Mouse (Mus musculus) midbrain, embryonic 13.5 days (tissue): ENCODE measurements around the gene Gna14. TPM values are rescaled to one million over a fixed set of nuclear protein-coding genes. Genes with fewer than 3 reads are reported as not detected.

ENCODE experiments used
- ATAC-seq: fragments of 200-750 bp; cut with Nextera tagmentation; 2 replicates; pipeline ENCODE4 v1.8.0; 2017; ENCODE audit warnings: mild to moderate bottlenecking, moderate TSS enrichment, moderate library complexity
- H3K27ac ChIP-seq: fragments of 300-500 bp; sonication (generic); 2 replicates; pipeline ENCODE4 v1.5.1; 2015; ENCODE audit warnings: inconsistent platforms, mild to moderate bottlenecking, moderate library complexity
- H3K27me3 ChIP-seq: fragments of 300-500 bp; sonication (generic); 2 replicates; pipeline ENCODE4 v1.6.1; 2015; ENCODE audit warnings: mild to moderate bottlenecking, inconsistent platforms
- H3K36me3 ChIP-seq: fragments of 300-500 bp; sonication (generic); 2 replicates; pipeline ENCODE4 v1.6.1; 2015; ENCODE audit warnings: mild to moderate bottlenecking, inconsistent platforms
- H3K4me1 ChIP-seq: fragments of 300-500 bp; sonication (generic); replicated peaks from 2 replicates; pipeline ENCODE4 v1.6.1; 2015; ENCODE audit warnings: inconsistent platforms
- H3K4me2 ChIP-seq: fragments of 300-500 bp; sonication (generic); replicated peaks from 2 replicates; pipeline ENCODE4 v1.6.1; 2015; ENCODE audit warnings: moderate library complexity, mild to moderate bottlenecking, inconsistent platforms
- H3K4me3 ChIP-seq: fragments of 300-500 bp; sonication (generic); replicated peaks from 2 replicates; pipeline ENCODE4 v1.5.1; 2015; ENCODE audit warnings: mild to moderate bottlenecking, inconsistent platforms
- H3K9ac ChIP-seq: fragments of 300-500 bp; sonication (generic); replicated peaks from 2 replicates; pipeline ENCODE4 v1.6.1; 2015; ENCODE audit warnings: mild to moderate bottlenecking, inconsistent platforms
- H3K9me3 ChIP-seq: fragments of 300-500 bp; sonication (generic); 2 replicates; pipeline ENCODE4 v1.6.1; 2016; ENCODE audit warnings: mild to moderate bottlenecking, inconsistent platforms
- WGBS: fragments of 180-500 bp; shearing (Covaris S2); methylation state at CpG from one replicate; pipeline ENCODE4 v1.1.7; 2015; 5-methylcytosine and 5-hydroxymethylcytosine counted together
- polyA plus RNA-seq: library from polyadenylated mRNA; unstranded; fragments of >200 nt; fragmentation: Nextera tagmentation; extraction: Ambion mirVana; gene quantifications from 2 replicates; pipeline ENCODE4 v1.2.1, GENCODE M21; 2015

Gna14 gene
- polyA plus RNA-seq, 1 experiment from 2014 or later, result 0.51 TPM

- Histone ChIP-seq H3K4me2 (0 out of 2 replicates have a peak overlapping the region, but pooled peaks have one; percentile 70), H3K27ac (no peak overlapping the region), H3K27me3 (peaks cover 49% of the 10 kb centered on the region), H3K9ac (no peak overlapping the region), H3K4me1 (peaks cover 19% of the 10 kb centered on the region), H3K36me3 (no peaks in the 10 kb centered on the region), H3K9me3 (no peaks in the 10 kb centered on the region), H3K4me3 (peak overlapping the region; percentile 44)
- no peak for ATAC-seq
- WGBS, result 14% methylated on average over 4 of the region's 4 CpGs
Measured at GRCm38 (mm10) chr19:16437170-16437483, 1.6 kb downstream of the Gna14 start.

DNA sequence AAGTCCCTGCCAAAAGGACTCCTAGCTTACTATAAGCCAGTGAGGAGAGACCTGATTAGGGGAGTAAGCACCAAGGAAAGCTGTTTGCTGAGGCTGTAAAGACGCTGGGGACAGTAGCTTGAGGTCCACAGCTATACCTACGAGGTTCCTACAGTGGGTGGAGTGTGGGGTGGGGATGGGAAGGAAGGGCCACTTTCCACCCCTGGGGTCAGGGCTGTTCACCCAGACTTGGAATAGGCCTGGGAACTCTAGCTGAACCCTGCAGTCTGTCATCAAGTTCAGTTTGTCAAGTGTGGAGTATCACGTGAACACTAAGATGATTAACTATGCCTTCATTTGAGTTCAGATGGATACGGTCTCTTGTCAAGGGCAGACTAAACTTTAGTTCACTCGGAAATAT, 2.3 kb downstream of the Gna14 start:
- H3K4me3 ChIP-seq, result no peak overlapping the region
- H3K36me3 ChIP-seq, result no peaks in the 10 kb centered on the region
- no peak overlapping the region for H3K4me2 ChIP-seq
- peaks cover 49% of the 10 kb centered on the region for H3K27me3 ChIP-seq
- 49% methylated on average over 5 of the region's 5 CpGs for WGBS
- ATAC-seq, result no peak
- peaks cover 19% of the 10 kb centered on the region for H3K4me1 ChIP-seq
- no peak overlapping the region for H3K27ac ChIP-seq
- no peaks in the 10 kb centered on the region for H3K9me3 ChIP-seq
- no peak overlapping the region for H3K9ac ChIP-seq

DNA sequence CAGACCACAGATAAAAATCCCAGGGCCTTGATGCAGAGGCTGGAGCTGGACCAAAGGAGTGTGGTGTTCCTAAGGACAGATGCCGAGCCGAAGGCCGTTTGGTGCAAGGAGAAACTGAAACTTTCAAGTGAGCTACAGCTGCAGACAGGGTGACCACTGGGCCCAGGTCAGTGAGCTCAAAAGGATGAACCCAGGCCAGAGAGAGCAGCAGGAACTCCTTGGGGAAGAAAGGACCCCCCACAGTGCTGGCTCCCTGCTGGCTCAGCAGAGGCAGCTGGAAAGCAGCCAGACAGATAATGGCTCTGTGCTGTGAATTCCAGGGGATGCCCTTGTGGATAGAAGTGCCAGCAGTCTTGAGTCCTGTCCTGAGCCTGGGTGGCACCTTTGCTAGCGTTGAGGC, 3.7 kb downstream of the Gna14 start:
- no peak overlapping the region for H3K9ac ChIP-seq
- no peaks in the 10 kb centered on the region for H3K36me3 ChIP-seq
- peaks cover 49% of the 10 kb centered on the region for H3K27me3 ChIP-seq
- no peaks in the 10 kb centered on the region for H3K9me3 ChIP-seq
- no peak overlapping the region for H3K4me3 ChIP-seq
- H3K4me1 ChIP-seq, result peaks cover 19% of the 10 kb centered on the region
- 50% methylated on average over 4 of the region's 4 CpGs for WGBS
- H3K4me2 ChIP-seq, result no peak overlapping the region
- ATAC-seq, result no peak
- no peak overlapping the region for H3K27ac ChIP-seq

DNA sequence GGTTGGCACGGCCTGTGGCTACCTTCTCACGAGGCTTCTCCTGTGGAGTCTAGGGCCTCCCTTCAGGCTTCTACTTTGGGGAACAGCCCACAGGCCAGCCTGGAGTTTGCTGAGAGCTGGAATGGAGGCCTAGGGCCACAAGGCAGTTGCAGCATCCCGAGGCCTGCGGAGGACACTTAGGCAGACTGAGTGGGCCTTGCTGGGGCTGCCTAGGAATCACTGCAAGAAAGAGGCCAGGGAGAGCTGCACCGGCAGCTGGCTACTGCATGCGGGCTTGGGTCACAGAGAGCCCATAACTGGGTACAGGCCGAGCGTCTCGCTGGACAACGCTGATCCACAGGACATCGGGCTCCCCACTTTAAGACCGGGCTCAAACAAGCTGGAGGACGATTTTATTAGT, 4.3 kb downstream of the Gna14 start:
- Histone ChIP-seq H3K27ac (no peak overlapping the region), H3K9me3 (no peaks in the 10 kb centered on the region), H3K27me3 (peaks cover 45% of the 10 kb centered on the region), H3K4me2 (no peak overlapping the region), H3K36me3 (no peaks in the 10 kb centered on the region), H3K4me3 (no peak overlapping the region), H3K4me1 (peaks cover 19% of the 10 kb centered on the region), H3K9ac (no peak overlapping the region)
- WGBS, result 61% methylated on average over 13 of the region's 13 CpGs
- ATAC-seq, result no peak

DNA sequence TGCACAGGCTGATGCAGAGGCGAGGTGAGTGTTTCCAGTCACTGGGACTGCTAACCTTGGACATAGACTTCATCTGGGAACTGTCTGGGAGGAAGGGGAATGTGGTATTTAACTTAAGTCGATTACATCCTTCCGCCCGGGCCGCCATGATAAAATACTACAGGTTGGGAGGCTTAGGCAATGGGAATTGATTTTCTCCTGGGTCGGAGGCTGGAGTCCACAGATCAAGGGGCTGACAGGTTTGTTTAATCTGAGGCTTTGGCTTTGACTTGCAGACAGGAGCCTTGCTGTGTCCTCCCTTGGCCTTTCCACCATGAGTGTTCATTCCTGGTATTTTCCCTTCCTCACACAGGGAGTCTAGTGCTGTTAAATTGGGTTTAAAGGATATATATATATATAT, 5.8 kb downstream of the Gna14 start:
- Histone ChIP-seq H3K9ac (no peak overlapping the region), H3K4me2 (no peak overlapping the region), H3K27ac (no peak overlapping the region), H3K4me3 (no peak overlapping the region), H3K4me1 (peaks cover 5% of the 10 kb centered on the region), H3K9me3 (no peaks in the 10 kb centered on the region), H3K36me3 (no peaks in the 10 kb centered on the region), H3K27me3 (peaks cover 31% of the 10 kb centered on the region)
- no peak for ATAC-seq
- 90% methylated on average over 6 of the region's 6 CpGs for WGBS

GRCm38 (mm10) chr19:16443335-16443734, 7.8 kb downstream of the Gna14 start:
- 90% methylated on average over 5 of the region's 5 CpGs for WGBS
- H3K4me3 ChIP-seq, result no peak overlapping the region

DNA sequence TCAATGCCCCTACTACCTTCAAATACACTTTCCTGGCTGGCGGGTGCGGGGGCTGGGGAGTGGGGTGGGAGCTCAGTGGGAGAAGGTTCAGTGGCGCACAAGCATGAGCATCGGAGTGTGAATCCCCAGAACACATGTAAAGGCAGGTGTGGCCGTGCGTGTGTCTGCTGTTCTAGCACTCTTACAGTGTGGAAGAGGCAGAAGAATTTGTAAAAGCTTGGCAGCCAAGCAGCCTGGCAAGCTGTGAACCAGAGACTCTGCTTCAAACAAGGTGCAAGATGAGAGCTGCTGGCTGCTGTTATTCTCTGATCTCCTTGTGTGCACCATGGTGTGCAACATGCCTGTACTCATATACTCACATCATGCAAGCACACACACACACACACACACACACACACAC, 11.1 kb downstream of the Gna14 start:
- no peaks in the 10 kb centered on the region for H3K36me3 ChIP-seq
- WGBS, result 92% methylated on average over 6 of the region's 6 CpGs
- no peaks in the 10 kb centered on the region for H3K4me1 ChIP-seq
- no peak overlapping the region for H3K9ac ChIP-seq
- H3K4me2 ChIP-seq, result no peak overlapping the region
- no peaks in the 10 kb centered on the region for H3K27me3 ChIP-seq
- H3K9me3 ChIP-seq, result no peaks in the 10 kb centered on the region
- ATAC-seq, result no peak
- no peak overlapping the region for H3K4me3 ChIP-seq
- H3K27ac ChIP-seq, result no peak overlapping the region

More at GRCm38 (mm10) chr19:16443335-16443734, 7.8 kb downstream of the Gna14 start:
- Histone ChIP-seq H3K27ac (no peak overlapping the region), H3K9ac (no peak overlapping the region), H3K27me3 (peaks cover 11% of the 10 kb centered on the region), H3K4me1 (no peaks in the 10 kb centered on the region), H3K36me3 (no peaks in the 10 kb centered on the region), H3K9me3 (no peaks in the 10 kb centered on the region), H3K4me2 (no peak overlapping the region)
- ATAC-seq, result no peak

GRCm38 (mm10) chr19:16447832-16448621, 12.5 kb downstream of the Gna14 start:
- Histone ChIP-seq H3K9me3 (no peaks in the 10 kb centered on the region), H3K36me3 (no peaks in the 10 kb centered on the region), H3K27ac (no peak overlapping the region), H3K4me1 (no peaks in the 10 kb centered on the region), H3K9ac (no peak overlapping the region), H3K4me3 (no peak overlapping the region), H3K4me2 (no peak overlapping the region), H3K27me3 (no peaks in the 10 kb centered on the region)
- WGBS, result 82% methylated on average over 6 of the region's 6 CpGs
- no peak for ATAC-seq

DNA sequence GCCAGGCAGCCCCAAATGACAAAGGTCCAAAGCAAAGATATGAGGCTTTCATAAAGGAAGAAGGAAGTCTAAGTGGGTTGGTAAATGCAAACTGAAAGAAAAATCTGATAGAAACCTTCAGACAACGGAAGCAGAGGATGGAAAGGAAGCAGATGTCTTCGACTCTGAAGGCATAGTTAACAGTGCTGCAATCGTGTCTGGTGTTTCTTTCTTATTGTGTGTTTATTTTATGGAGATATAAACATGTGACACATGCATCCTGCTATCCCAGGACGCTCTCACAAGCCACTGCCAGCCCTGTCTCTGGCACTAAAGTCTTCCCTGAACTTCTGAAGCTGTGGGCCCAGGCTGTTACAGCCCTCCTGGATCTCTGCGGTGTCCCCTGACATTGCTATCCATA, 13.2 kb downstream of the Gna14 start:
- Histone ChIP-seq H3K4me1 (no peaks in the 10 kb centered on the region), H3K4me2 (no peak overlapping the region), H3K9ac (no peak overlapping the region), H3K4me3 (no peak overlapping the region), H3K27ac (no peak overlapping the region), H3K27me3 (no peaks in the 10 kb centered on the region), H3K36me3 (no peaks in the 10 kb centered on the region), H3K9me3 (no peaks in the 10 kb centered on the region)
- 86% methylated on average over 5 of the region's 5 CpGs for WGBS
- no peak for ATAC-seq

DNA sequence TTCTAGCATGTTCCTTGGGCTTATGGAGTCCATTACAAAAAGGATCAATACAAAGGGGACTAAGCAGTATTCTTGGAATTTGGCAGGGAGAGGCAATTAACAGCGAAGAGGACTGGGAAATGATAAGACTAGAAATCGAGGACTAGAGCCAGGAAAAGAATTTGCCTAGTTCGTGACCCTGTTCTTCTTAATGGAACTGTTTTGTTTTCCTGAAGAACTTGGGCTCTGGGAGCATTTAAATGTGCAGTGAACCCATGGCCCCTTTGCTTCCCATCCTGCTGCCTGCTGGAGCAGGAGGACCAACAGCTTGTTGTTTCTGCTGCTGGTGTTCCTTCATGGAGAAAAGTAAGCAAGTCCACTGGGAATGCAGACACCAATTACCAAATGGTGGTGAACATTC, 15.3 kb downstream of the Gna14 start:
- ATAC-seq, result no peak
- H3K36me3 ChIP-seq, result no peaks in the 10 kb centered on the region
- no peak overlapping the region for H3K4me3 ChIP-seq
- H3K27me3 ChIP-seq, result no peaks in the 10 kb centered on the region
- no peaks in the 10 kb centered on the region for H3K4me1 ChIP-seq
- no peaks in the 10 kb centered on the region for H3K9me3 ChIP-seq
- no peak overlapping the region for H3K27ac ChIP-seq
- no peak overlapping the region for H3K9ac ChIP-seq
- WGBS, result 78% methylated on average over 3 of the region's 3 CpGs
- no peak overlapping the region for H3K4me2 ChIP-seq

- H3K27ac ChIP-seq, result no peak overlapping the region
- H3K9ac ChIP-seq, result no peak overlapping the region
- H3K4me3 ChIP-seq, result no peak overlapping the region
- H3K27me3 ChIP-seq, result no peaks in the 10 kb centered on the region
- no peaks in the 10 kb centered on the region for H3K36me3 ChIP-seq
- H3K4me2 ChIP-seq, result no peak overlapping the region
- 79% methylated on average over 2 of the region's 2 CpGs for whole genome bisulfite sequencing
- peaks cover 4% of the 10 kb centered on the region; the same call in 1 of the 2 replicates for H3K4me1 ChIP-seq
- H3K9me3 ChIP-seq, result no peaks in the 10 kb centered on the region
- no peak for ATAC-seq
Measured at GRCm38 (mm10) chr19:16456181-16456580, 20.6 kb downstream of the Gna14 start.

GRCm38 (mm10) chr19:16457127-16457526, 21.6 kb downstream of the Gna14 start:
- 86% methylated on average over 6 of the region's 6 CpGs for WGBS
- Histone ChIP-seq H3K27me3 (no peaks in the 10 kb centered on the region), H3K27ac (no peak overlapping the region), H3K9ac (no peak overlapping the region), H3K4me3 (no peak overlapping the region), H3K4me1 (peaks cover 4% of the 10 kb centered on the region; the same call in 1 of the 2 replicates), H3K9me3 (no peaks in the 10 kb centered on the region), H3K4me2 (no peak overlapping the region), H3K36me3 (no peaks in the 10 kb centered on the region)
- ATAC-seq, result no peak

- Histone ChIP-seq H3K4me2 (no peak overlapping the region), H3K4me1 (peaks cover 4% of the 10 kb centered on the region; the same call in 1 of the 2 replicates)
Measured at GRCm38 (mm10) chr19:16459317-16459716, 23.8 kb downstream of the Gna14 start.

More at GRCm38 (mm10) chr19:16459317-16459716, 23.8 kb downstream of the Gna14 start:
- no peak for ATAC-seq
- 40% methylated on average over 5 of the region's 5 CpGs for WGBS
- Histone ChIP-seq H3K9ac (no peak overlapping the region), H3K9me3 (no peaks in the 10 kb centered on the region), H3K27ac (no peak overlapping the region), H3K36me3 (no peaks in the 10 kb centered on the region), H3K4me3 (no peak overlapping the region), H3K27me3 (no peaks in the 10 kb centered on the region)
